Mouse (Mus musculus): Measurements from ENCODE around the gene Crabp2. TPM values are rescaled to one million over a fixed set of nuclear protein-coding genes. Genes with fewer than 3 reads are reported as not detected.

Crabp2 gene
- polyA plus RNA-seq, 1 experiment from 2014 or later, result 45.5 TPM

DNA sequence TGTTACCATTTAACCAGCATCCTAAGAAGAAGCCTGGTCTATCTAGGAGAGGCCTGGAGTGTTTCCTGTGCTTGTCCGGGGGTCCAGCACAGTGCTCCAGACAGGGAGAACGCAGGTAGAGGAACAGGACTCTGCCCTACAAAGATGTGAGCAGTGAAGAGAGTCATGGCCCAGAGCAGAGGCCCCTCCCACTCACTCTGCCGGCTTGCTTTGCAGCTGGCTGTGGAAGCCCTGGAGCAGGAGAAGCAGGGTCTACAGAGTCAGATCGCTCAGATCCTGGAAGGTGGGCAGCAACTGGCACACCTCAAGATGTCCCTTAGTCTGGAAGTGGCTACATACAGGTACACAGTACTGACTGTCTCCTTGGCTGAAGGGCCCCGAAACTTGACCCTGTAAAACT is 24.3 kb downstream of the Crabp2 start:
- Histone ChIP-seq H3K9ac (replicated peaks; ENCODE audit: low read depth, low read length) (peak overlapping the region; percentile 70), H3K4me3 (ENCODE audit: low read depth, low read length) (peak overlapping the region; percentile 56), H3K9me3 (ENCODE audit: control insufficient read depth, low read length) (no peaks in the 10 kb centered on the region), H3K4me2 (ENCODE audit: low read depth, low read length) (peak overlapping the region; percentile 94), H3K4me1 (ENCODE audit: control insufficient read depth, insufficient read depth, low read length) (peaks cover 29% of the 10 kb centered on the region), H3K27me3 (ENCODE audit: control insufficient read depth, insufficient read depth, low read length) (no peaks in the 10 kb centered on the region), H3K27ac (ENCODE audit: low read depth, low read length) (peak overlapping the region; percentile 45; the same call in 1 of the 2 replicates), H3K36me3 (ENCODE audit: control insufficient read depth, insufficient read depth, low read length) (no peaks in the 10 kb centered on the region)
- no peak for ATAC-seq (ENCODE audit: low read depth)
- WGBS, result 19% methylated on average over 5 of the region's 5 CpGs

DNA sequence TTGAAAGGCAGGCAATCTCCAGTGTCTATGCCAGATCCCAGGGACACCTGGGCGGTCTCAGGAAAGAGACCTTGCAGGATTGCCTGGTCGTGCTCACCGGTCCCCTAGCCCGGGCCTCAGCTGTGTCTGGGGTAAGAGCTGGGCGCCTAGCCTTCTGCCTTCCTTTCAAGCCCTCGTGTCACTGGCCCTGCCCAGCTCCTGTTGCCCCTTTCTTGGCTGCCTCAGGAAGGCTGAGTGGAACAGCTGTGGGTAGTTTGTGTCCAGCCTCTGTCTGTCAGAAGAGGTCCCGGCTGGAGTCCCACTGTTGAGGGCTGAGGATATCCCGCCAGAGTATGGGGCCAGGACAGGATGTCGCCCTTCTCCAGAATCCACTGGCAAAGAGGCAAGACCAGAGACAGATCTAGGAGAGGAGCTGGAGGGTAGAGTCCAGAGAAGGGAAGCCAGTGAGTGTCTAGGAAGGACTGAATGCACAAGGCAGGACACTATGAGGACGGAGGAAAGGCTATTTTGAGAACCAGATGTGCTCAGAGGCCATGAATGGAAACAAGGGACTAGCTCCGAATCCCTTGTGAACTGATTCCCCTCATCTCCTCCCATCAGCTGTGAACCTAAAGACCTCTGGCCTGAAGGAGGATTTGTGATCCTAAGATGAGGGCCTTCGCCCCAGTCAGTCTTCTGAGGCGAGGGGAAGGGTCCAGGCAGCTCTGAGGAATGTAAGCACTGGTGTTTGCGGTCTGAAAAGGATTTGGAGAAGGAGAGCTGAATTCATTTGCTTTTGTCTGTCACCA is 25.3 kb downstream of the Crabp2 start:
- Histone ChIP-seq H3K27ac (ENCODE audit: low read depth, low read length) (peak overlapping the region; percentile 78), H3K4me2 (ENCODE audit: low read depth, low read length) (peak overlapping the region; percentile 94), H3K27me3 (ENCODE audit: control insufficient read depth, insufficient read depth, low read length) (no peaks in the 10 kb centered on the region), H3K36me3 (ENCODE audit: control insufficient read depth, insufficient read depth, low read length) (no peaks in the 10 kb centered on the region), H3K4me3 (ENCODE audit: low read depth, low read length) (peak overlapping the region; percentile 56), H3K4me1 (ENCODE audit: control insufficient read depth, insufficient read depth, low read length) (peaks cover 29% of the 10 kb centered on the region), H3K9me3 (ENCODE audit: control insufficient read depth, low read length) (no peaks in the 10 kb centered on the region), H3K9ac (replicated peaks; ENCODE audit: low read depth, low read length) (peak overlapping the region; percentile 34; the same call in 1 of the 2 replicates)
- 11% methylated on average over 14 of the region's 14 CpGs for WGBS
- ATAC-seq (ENCODE audit: low read depth), result no peak

DNA sequence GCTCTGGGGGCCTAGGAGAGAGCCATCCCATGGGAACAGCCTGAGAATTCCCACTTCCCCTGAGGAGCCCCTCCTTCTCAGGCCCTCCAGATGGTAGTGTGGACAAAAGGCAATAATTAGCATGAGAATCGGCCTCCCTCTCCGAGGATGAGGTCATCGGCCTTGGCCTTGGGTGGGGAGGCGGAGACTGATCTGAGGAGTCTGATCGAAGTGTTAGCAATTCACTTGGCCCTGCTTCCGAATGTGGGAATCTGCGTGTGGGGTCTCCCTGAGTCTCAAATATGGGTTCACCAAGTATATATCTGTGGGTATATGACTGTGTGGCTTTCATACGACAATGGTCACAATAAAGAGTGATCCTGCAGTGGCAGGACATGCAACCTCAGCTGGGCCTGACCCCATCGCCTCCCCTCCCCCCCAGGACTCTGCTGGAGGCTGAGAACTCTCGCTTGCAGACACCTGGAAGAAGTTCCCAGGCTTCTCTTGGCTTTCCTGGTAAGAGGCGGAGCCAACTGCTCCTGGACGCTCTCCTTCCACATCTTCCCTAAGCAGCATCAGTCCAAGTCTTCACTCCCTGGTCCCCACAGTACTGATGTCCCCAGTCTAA is 26.0 kb downstream of the Crabp2 start:
- Histone ChIP-seq H3K4me2 (ENCODE audit: low read depth, low read length) (peak overlapping the region; percentile 94), H3K9me3 (ENCODE audit: control insufficient read depth, low read length) (no peaks in the 10 kb centered on the region), H3K27me3 (ENCODE audit: control insufficient read depth, insufficient read depth, low read length) (no peaks in the 10 kb centered on the region), H3K27ac (ENCODE audit: low read depth, low read length) (peak overlapping the region; percentile 78), H3K36me3 (ENCODE audit: control insufficient read depth, insufficient read depth, low read length) (no peaks in the 10 kb centered on the region), H3K9ac (replicated peaks; ENCODE audit: low read depth, low read length) (0 out of 2 replicates have a peak overlapping the region, but pooled peaks have one; percentile 34), H3K4me3 (ENCODE audit: low read depth, low read length) (peak overlapping the region; percentile 56; the same call in 1 of the 2 replicates), H3K4me1 (ENCODE audit: control insufficient read depth, insufficient read depth, low read length) (peaks cover 29% of the 10 kb centered on the region)
- WGBS, result 12% methylated on average over 12 of the region's 12 CpGs
- peak; percentile 25 for ATAC-seq (ENCODE audit: low read depth)

DNA sequence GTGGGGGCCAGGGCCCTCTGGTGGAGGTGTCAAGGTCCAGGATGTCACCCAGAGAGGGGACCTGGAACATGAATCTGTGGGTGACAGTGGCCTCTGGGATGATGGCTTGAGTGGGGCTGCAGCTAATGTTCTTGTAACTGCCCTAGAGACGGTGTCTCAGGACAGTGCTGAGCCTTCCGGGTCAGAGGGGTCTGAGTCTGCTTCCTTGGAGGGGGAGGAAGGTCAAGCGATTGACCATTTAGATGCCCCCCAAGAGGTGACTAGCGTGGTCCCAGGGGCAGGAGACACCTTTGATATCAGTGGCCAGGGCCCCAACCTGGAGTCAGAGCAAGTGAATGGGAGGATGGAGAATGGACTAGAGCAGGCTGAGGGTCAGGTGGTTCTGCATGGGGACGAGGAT is 31.0 kb downstream of the Crabp2 start:
- no peak overlapping the region for H3K4me3 ChIP-seq (ENCODE audit: low read depth, low read length)
- no peak overlapping the region for H3K4me2 ChIP-seq (ENCODE audit: low read depth, low read length)
- no peaks in the 10 kb centered on the region for H3K27me3 ChIP-seq (ENCODE audit: control insufficient read depth, insufficient read depth, low read length)
- no peak for ATAC-seq (ENCODE audit: low read depth)
- H3K27ac ChIP-seq (ENCODE audit: low read depth, low read length), result no peak overlapping the region
- no peaks in the 10 kb centered on the region for H3K9me3 ChIP-seq (ENCODE audit: control insufficient read depth, low read length)
- H3K36me3 ChIP-seq (ENCODE audit: control insufficient read depth, insufficient read depth, low read length), result no peaks in the 10 kb centered on the region
- 87% methylated on average over 5 of the region's 5 CpGs for WGBS
- no peak overlapping the region for H3K9ac ChIP-seq (replicated peaks; ENCODE audit: low read depth, low read length)
- peaks cover 28% of the 10 kb centered on the region for H3K4me1 ChIP-seq (ENCODE audit: control insufficient read depth, insufficient read depth, low read length)

DNA sequence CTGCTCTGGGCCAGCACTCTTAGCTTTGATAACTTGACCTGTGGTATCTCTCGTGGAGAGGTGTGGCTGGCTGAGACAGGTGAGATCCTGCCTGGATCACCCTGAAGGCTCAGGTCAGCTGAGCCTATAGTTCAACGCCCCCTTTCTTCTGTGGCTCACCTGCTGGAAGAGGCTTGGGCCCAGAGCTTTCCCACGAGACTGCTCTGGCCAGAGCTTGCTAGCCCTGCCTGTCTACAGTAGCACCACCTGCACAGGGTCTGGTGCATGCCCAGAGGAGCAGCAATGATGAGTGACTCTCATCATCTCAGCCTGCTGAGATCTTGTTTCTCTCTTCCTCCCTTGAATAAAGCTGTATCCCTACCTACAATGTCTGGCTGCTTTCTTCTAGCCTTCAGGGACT is 31.6 kb downstream of the Crabp2 start:
- no peak overlapping the region for H3K4me2 ChIP-seq (ENCODE audit: low read depth, low read length)
- peaks cover 27% of the 10 kb centered on the region for H3K4me1 ChIP-seq (ENCODE audit: control insufficient read depth, insufficient read depth, low read length)
- WGBS, result 82% methylated on average over 3 of the region's 3 CpGs
- H3K36me3 ChIP-seq (ENCODE audit: control insufficient read depth, insufficient read depth, low read length), result no peaks in the 10 kb centered on the region
- H3K9ac ChIP-seq (replicated peaks; ENCODE audit: low read depth, low read length), result no peak overlapping the region
- no peak overlapping the region for H3K4me3 ChIP-seq (ENCODE audit: low read depth, low read length)
- H3K27me3 ChIP-seq (ENCODE audit: control insufficient read depth, insufficient read depth, low read length), result no peaks in the 10 kb centered on the region
- no peak for ATAC-seq (ENCODE audit: low read depth)
- H3K9me3 ChIP-seq (ENCODE audit: control insufficient read depth, low read length), result no peaks in the 10 kb centered on the region
- no peak overlapping the region for H3K27ac ChIP-seq (ENCODE audit: low read depth, low read length)

DNA sequence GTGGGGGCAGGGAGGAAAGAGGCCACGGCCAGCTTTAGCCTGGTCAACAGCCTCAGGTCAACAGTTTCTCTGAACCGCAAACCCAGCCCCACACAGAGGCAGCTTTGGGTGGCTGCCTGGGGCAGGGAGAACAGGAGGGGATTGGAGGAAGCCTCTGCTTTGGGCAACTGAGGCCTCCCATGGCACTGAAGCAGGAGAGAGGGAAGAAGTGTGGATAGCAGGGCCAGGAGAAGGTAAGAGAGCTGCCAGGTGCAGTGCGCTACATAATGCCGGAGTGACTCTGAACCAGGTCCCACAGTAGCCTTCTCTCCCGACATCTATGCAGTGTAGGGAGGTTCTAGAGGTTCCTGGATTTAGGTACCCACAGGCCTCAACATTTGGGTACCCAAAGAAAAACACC is 32.3 kb downstream of the Crabp2 start:
- Histone ChIP-seq H3K27ac (ENCODE audit: low read depth, low read length) (no peak overlapping the region), H3K36me3 (ENCODE audit: control insufficient read depth, insufficient read depth, low read length) (no peaks in the 10 kb centered on the region), H3K9ac (replicated peaks; ENCODE audit: low read depth, low read length) (no peak overlapping the region), H3K27me3 (ENCODE audit: control insufficient read depth, insufficient read depth, low read length) (no peaks in the 10 kb centered on the region), H3K9me3 (ENCODE audit: control insufficient read depth, low read length) (no peaks in the 10 kb centered on the region), H3K4me3 (ENCODE audit: low read depth, low read length) (no peak overlapping the region), H3K4me1 (ENCODE audit: control insufficient read depth, insufficient read depth, low read length) (peaks cover 29% of the 10 kb centered on the region), H3K4me2 (ENCODE audit: low read depth, low read length) (no peak overlapping the region)
- no peak for ATAC-seq (ENCODE audit: low read depth)
- 69% methylated on average over 5 of the region's 5 CpGs for WGBS

DNA sequence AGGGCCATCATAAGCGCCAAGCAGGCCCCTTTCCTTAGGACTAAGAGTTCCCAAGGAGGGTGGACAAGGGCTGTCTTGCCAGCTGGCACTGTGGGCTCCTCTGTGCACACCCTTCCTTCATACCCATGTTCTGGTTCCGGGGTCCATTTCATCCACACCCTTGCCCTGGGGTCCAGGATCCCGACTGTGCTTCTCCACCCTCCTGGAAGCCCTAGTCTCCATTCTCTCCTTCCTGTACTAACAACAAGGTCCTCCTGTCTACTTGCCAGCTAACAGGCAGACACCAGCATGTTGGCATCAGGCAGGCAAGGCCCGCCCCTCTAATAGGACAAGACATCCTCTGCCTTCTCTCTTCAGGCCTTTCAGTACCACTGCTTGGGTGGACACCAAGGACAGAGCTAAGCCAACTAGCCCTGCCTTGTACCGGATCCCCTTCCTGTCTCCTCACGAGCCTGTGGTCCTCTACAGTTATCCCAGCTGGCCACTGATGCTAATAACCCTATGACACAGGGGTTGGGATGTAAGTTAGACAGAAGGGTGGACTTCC is 32.8 kb downstream of the Crabp2 start:
- Histone ChIP-seq H3K4me1 (ENCODE audit: control insufficient read depth, insufficient read depth, low read length) (peaks cover 29% of the 10 kb centered on the region), H3K36me3 (ENCODE audit: control insufficient read depth, insufficient read depth, low read length) (no peaks in the 10 kb centered on the region), H3K27ac (ENCODE audit: low read depth, low read length) (no peak overlapping the region), H3K27me3 (ENCODE audit: control insufficient read depth, insufficient read depth, low read length) (no peaks in the 10 kb centered on the region), H3K4me3 (ENCODE audit: low read depth, low read length) (no peak overlapping the region), H3K4me2 (ENCODE audit: low read depth, low read length) (no peak overlapping the region), H3K9me3 (ENCODE audit: control insufficient read depth, low read length) (no peaks in the 10 kb centered on the region), H3K9ac (replicated peaks; ENCODE audit: low read depth, low read length) (no peak overlapping the region)
- no peak for ATAC-seq (ENCODE audit: low read depth)
- WGBS, result 87% methylated on average over 6 of the region's 6 CpGs

DNA sequence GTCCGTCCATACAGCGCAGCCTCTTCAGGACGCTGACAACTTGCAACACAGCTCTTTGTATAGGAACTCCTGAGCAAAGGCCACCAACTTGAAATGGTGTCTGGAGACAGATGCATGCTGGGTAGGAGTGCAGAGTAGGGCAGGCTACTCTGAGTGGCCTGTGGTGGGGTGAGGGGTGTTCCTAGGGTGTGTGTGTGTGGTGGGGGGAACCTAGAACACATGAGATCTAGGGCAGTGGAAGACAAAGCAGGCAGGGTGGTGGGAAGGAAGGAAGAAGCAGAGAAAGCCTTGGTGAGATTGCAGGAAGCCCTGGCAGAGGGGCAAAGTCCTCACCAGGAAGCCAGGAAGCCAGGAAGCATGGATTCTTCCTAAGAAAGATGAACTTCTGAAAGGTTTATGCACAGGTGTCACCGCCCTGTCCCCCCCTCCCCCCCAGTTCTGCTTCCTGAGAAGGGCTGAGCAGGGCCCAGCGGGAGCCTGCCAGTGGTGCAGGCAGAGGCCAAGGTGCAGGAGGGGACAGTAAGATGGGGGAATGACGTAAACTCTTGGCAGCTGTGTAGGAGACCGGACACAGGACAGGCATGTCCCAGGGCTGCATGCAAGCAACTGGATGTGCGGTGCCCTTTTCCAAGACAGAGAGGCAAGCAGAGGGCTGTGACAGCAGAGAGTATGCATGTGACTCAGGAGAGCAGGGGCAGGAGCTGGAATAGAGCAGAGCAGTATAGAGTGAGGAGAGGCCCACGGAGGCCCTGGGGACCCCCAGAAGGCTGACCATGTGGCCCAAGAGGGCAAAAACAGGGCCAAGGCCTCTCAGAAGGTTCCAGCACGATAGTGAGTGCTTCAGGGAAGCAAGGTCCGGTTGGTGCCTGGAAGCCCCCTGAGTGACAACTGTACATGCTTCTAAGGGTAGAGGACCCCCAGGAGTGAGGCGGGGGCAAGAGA is 33.7 kb downstream of the Crabp2 start:
- peaks cover 32% of the 10 kb centered on the region for H3K4me1 ChIP-seq (ENCODE audit: control insufficient read depth, insufficient read depth, low read length)
- H3K27me3 ChIP-seq (ENCODE audit: control insufficient read depth, insufficient read depth, low read length), result no peaks in the 10 kb centered on the region
- no peak overlapping the region; the same call in 1 of the 2 replicates for H3K4me2 ChIP-seq (ENCODE audit: low read depth, low read length)
- H3K36me3 ChIP-seq (ENCODE audit: control insufficient read depth, insufficient read depth, low read length), result no peaks in the 10 kb centered on the region
- 38% methylated on average over 12 of the region's 12 CpGs for WGBS
- ATAC-seq (ENCODE audit: low read depth), result no peak
- H3K4me3 ChIP-seq (ENCODE audit: low read depth, low read length), result no peak overlapping the region
- no peaks in the 10 kb centered on the region for H3K9me3 ChIP-seq (ENCODE audit: control insufficient read depth, low read length)
- H3K27ac ChIP-seq (ENCODE audit: low read depth, low read length), result peak overlapping the region; percentile 64
- H3K9ac ChIP-seq (replicated peaks; ENCODE audit: low read depth, low read length), result peak overlapping the region; percentile 32

Data from neural tube, embryonic 14.5 days (tissue).